In genomic region chrY:1244940-1245339, GRCm38 (mm10) we compare ENCODE assay signal across 9 mouse cellular contexts. TPM values are rescaled to one million over a fixed set of nuclear protein-coding genes. Genes with fewer than 3 reads are reported as not detected.
A peak's percentile ranks its signal among the peaks of the same experiment; 100 is the strongest.
DNase-seq lines count a peak whose midpoint lies in the region; ATAC-seq and TF ChIP-seq lines count a peak whose summit lies in the region.
"Had no signal": no experiment of that assay in that cellular context is flagged by ENCODE, and none has a peak within 500 bp of the region (broad histone marks: within the 10 kb centered on the region; RNA-seq: fewer than 3 reads in every experiment).

No protein-coding gene starts in this region.

- H3K9ac ChIP-seq in heart, postnatal 0 days (replicated peaks; ENCODE audit: low read depth, low read length): peak overlapping the region; percentile 40; the same call in 1 of the 2 replicates

- DNase-seq in kidney, adult 9 months: peak; percentile 30
- no peak for DNase-seq in kidney, adult 11 months
- no peak for DNase-seq in heart, postnatal 0 days (ENCODE audit: low spot score)
- DNase-seq in layer of hippocampus, adult 9-11 months: no peak
- no peak for DNase-seq in urinary bladder, adult 2 months (ENCODE audit: low spot score)

- H3K9me3 ChIP-seq in heart, postnatal 0 days (replicated peaks; ENCODE audit: control insufficient read depth, low read length): no peaks in the 10 kb centered on the region
- H3K9me3 ChIP-seq in megakaryocyte, embryonic 14.5 days: no peaks in the 10 kb centered on the region

- H3K27ac ChIP-seq in brown adipose tissue, adult 24 weeks (replicated peaks; ENCODE audit: low read depth, low read length): peak overlapping the region; percentile 96
- peak overlapping the region; percentile 76 for H3K27ac ChIP-seq in heart, postnatal 0 days (ENCODE audit: low read depth)

- no peak for ATAC-seq in heart, postnatal 0 days (ENCODE audit: insufficient read depth, low read depth)
- ATAC-seq in monocyte, adult 5-6 weeks (replicated peaks; ENCODE audit: insufficient number of reproducible peaks, low FRiP score, low TSS enrichment, poor library complexity, severe bottlenecking): no peak

- no peaks in the 10 kb centered on the region for H3K4me1 ChIP-seq in brown adipose tissue, adult 24 weeks (ENCODE audit: control insufficient read depth, insufficient read depth, insufficient read length, low read length)
- no peaks in the 10 kb centered on the region for H3K4me1 ChIP-seq in heart, postnatal 0 days (ENCODE audit: control insufficient read depth, insufficient read depth)
- H3K4me1 ChIP-seq in megakaryocyte, embryonic 14.5 days: no peaks in the 10 kb centered on the region

- TF ChIP-seq CTCF in heart, postnatal 0 days (IDR thresholded peaks at IDR 0.05; ENCODE audit: low read depth): no peak

- TF ChIP-seq EP300 in heart, postnatal 0 days (IDR thresholded peaks at IDR 0.05; ENCODE audit: low read depth): no peak

- H3K4me3 ChIP-seq in brown adipose tissue, adult 24 weeks (ENCODE audit: insufficient read depth, low read depth, low read length): peak overlapping the region; percentile 88
- H3K4me3 ChIP-seq in heart, postnatal 0 days (ENCODE audit: low read depth, low read length): peak overlapping the region; percentile 51
- peak overlapping the region; percentile 90 for H3K4me3 ChIP-seq in megakaryocyte, embryonic 14.5 days (replicated peaks)
- H3K4me3 ChIP-seq: myocyte had no signal

- no peaks in the 10 kb centered on the region for H3K27me3 ChIP-seq in heart, postnatal 0 days (ENCODE audit: control insufficient read depth, insufficient read depth, low read length)
- H3K27me3 ChIP-seq in megakaryocyte, embryonic 14.5 days (replicated peaks): no peaks in the 10 kb centered on the region

- H3K36me3 ChIP-seq in heart, postnatal 0 days (replicated peaks; ENCODE audit: control insufficient read depth, insufficient read depth, low read length): no peaks in the 10 kb centered on the region
- H3K36me3 ChIP-seq in megakaryocyte, embryonic 14.5 days (replicated peaks; ENCODE audit: low read length): no peaks in the 10 kb centered on the region

- WGBS in heart, postnatal 0 days: 0% methylated on average over 6 of the region's 9 CpGs

- H3K4me2 ChIP-seq in heart, postnatal 0 days (ENCODE audit: low read depth, low read length): peak overlapping the region; percentile 46

RNA-seq across cellular contexts. Expression of gene Uty, which starts 0.6 kb away (rescaled TPM):
- 13.2 and 15.5 TPM in 2 replicates for polyA plus RNA-seq in brown adipose tissue, adult 24 weeks (2012; ENCODE audit: insufficient read depth, insufficient read length, missing spikeins)
- 11.4 and 17.1 TPM in 2 replicates for total RNA-seq in heart, postnatal 0 days (2014; rRNA removed; ENCODE audit: low replicate concordance)
- polyA plus RNA-seq in heart, postnatal 0 days (2015; fragmentation: Nextera tagmentation; extraction: Ambion mirVana): not detected in 2 replicates
- polyA plus RNA-seq in megakaryocyte, embryonic 14.5 days (2012; ENCODE audit: insufficient read depth, low replicate concordance): 0.09 TPM in 1 of 2 replicates, not detected in the other
- total RNA-seq in monocyte, adult 5-6 weeks (2017): 31.4 to 35.3 TPM (median 33.0 TPM) in 3 replicates
- polyA plus RNA-seq in urinary bladder, adult 2 months (2012; rRNA removed): 4.4 and 5.7 TPM in 2 replicates
- polyA plus RNA-seq: myocyte had no signal

RNA-seq across cellular contexts. Expression of gene Ddx3y, which starts 41.5 kb away (rescaled TPM):
- 39.1 and 52.2 TPM in 2 replicates for polyA plus RNA-seq in brown adipose tissue, adult 24 weeks (2012; ENCODE audit: insufficient read depth, insufficient read length, missing spikeins)
- total RNA-seq in heart, postnatal 0 days (2014; rRNA removed; ENCODE audit: low replicate concordance): 15.8 and 16.8 TPM in 2 replicates
- not detected in 2 replicates for polyA plus RNA-seq in heart, postnatal 0 days (2015; fragmentation: Nextera tagmentation; extraction: Ambion mirVana)
- polyA plus RNA-seq in megakaryocyte, embryonic 14.5 days (2012; ENCODE audit: insufficient read depth, low replicate concordance): 0.55 TPM in 1 of 2 replicates, not detected in the other
- total RNA-seq in monocyte, adult 5-6 weeks (2017): 134 to 227 TPM (median 223 TPM) in 3 replicates
- polyA plus RNA-seq in urinary bladder, adult 2 months (2012; rRNA removed): 12.4 and 13.9 TPM in 2 replicates
- polyA plus RNA-seq: myocyte had no signal
